Mouse (Mus musculus) adrenal gland, adult 2 months (tissue): ENCODE measurements around the gene Sf3b6. TPM values are rescaled to one million over a fixed set of nuclear protein-coding genes. Genes with fewer than 3 reads are reported as not detected.

Source experiments
- polyA plus RNA-seq: library from polyadenylated mRNA; depleted of rRNA; stranded (reverse); fragments of >200 nt; gene quantifications from 2 replicates; pipeline ENCODE4 v1.2.3, GENCODE M21; 2012; rRNA removed
- total RNA-seq, 2 experiments: library from RNA; stranded (reverse); gene quantifications; 2 replicates each; pipeline ENCODE4 v1.2.3; 2021

The Sf3b6 gene
- total and polyA plus RNA-seq, 3 experiments: 7.1 to 145 (median 117) TPM

Other genes with a start within 250 kb of the Sf3b6 start
- gene Itsn2, start 224.9 kb upstream of the Sf3b6 start, total RNA-seq: 10 to 100 TPM; 47.0 to 62.9 TPM
- gene Itsn2, start 224.9 kb upstream of the Sf3b6 start, polyA plus RNA-seq: 12.4 and 13.8 TPM in 2 replicates
- gene Gm3625, start 224.6 kb upstream of the Sf3b6 start, total RNA-seq: not detected
- gene Gm3625, start 224.6 kb upstream of the Sf3b6 start, polyA plus RNA-seq: not detected in 2 replicates
- under 1 TPM; 0.12 to 0.35 TPM for gene Fam228a, start 79.1 kb upstream of the Sf3b6 start, total RNA-seq
- 0.09 TPM in 1 of 2 replicates, not detected in the other for gene Fam228a, start 79.1 kb upstream of the Sf3b6 start, polyA plus RNA-seq
- 1 to 10 TPM; 1.4 to 2.9 TPM for gene Pfn4, start 48.5 kb upstream of the Sf3b6 start, total RNA-seq
- 0.03 and 0.29 TPM in 2 replicates for gene Pfn4, start 48.5 kb upstream of the Sf3b6 start, polyA plus RNA-seq
- 1 to 10 TPM; 3.7 to 3.8 TPM for gene Fam228b, start 48.3 kb upstream of the Sf3b6 start, total RNA-seq
- 0.82 and 3.2 TPM in 2 replicates for gene Fam228b, start 48.3 kb upstream of the Sf3b6 start, polyA plus RNA-seq
- gene Fkbp1b, start 24.0 kb downstream of the Sf3b6 start, total RNA-seq: 1 to 10 TPM; 4.2 to 9.6 TPM
- gene Fkbp1b, start 24.0 kb downstream of the Sf3b6 start, polyA plus RNA-seq: 5.2 and 8.9 TPM in 2 replicates
- 1 to 10 TPM; 7.1 to 7.7 TPM for gene Wdcp, start 25.8 kb downstream of the Sf3b6 start, total RNA-seq
- gene Wdcp, start 25.8 kb downstream of the Sf3b6 start, polyA plus RNA-seq: 3.5 and 3.8 TPM in 2 replicates
- under 1 TPM; 0.55 to 0.61 TPM for gene Mfsd2b, start 56.8 kb downstream of the Sf3b6 start, total RNA-seq
- gene Mfsd2b, start 56.8 kb downstream of the Sf3b6 start, polyA plus RNA-seq: 1.0 and 2.3 TPM in 2 replicates
- 10 to 100 TPM; 50.1 TPM for gene Ubxn2a, start 90.2 kb downstream of the Sf3b6 start, total RNA-seq
- gene Ubxn2a, start 90.2 kb downstream of the Sf3b6 start, polyA plus RNA-seq: 7.1 and 8.6 TPM in 2 replicates
- gene Atad2b, start 99.8 kb downstream of the Sf3b6 start, total RNA-seq: 10 to 100 TPM; 17.6 to 29.7 TPM
- 23.0 and 25.5 TPM in 2 replicates for gene Atad2b, start 99.8 kb downstream of the Sf3b6 start, polyA plus RNA-seq